Mouse (Mus musculus) midbrain, embryonic 10.5 days (tissue): ENCODE measurements around the gene Oser1. TPM values are rescaled to one million over a fixed set of nuclear protein-coding genes. Genes with fewer than 3 reads are reported as not detected.
"Not testable (repeated sequence)": the region's sequence is repeated elsewhere in the genome, so short reads cannot be mapped to it uniquely, and the experiment has no call there.

Experiments used
- DNase-seq: peaks from one replicate; pipeline ENCODE4 v3.0.0-alpha.2; 2017; ENCODE audit warnings: low spot score
- H3K27ac ChIP-seq: fragments of 300-500 bp; sonication (generic); replicated peaks from 2 replicates; pipeline ENCODE4 v1.5.1; 2016; ENCODE audit warnings: mild to moderate bottlenecking
- H3K27me3 ChIP-seq: fragments of 300-500 bp; sonication (generic); 2 replicates; pipeline ENCODE4 v1.6.1; 2016; ENCODE audit warnings: low read depth, mild to moderate bottlenecking; ENCODE audit not compliant: poor library complexity, severe bottlenecking
- H3K36me3 ChIP-seq: fragments of 300-500 bp; sonication (generic); 2 replicates; pipeline ENCODE4 v1.6.1; 2016; ENCODE audit warnings: mild to moderate bottlenecking, moderate library complexity
- H3K4me1 ChIP-seq: fragments of 300-500 bp; sonication (generic); 2 replicates; pipeline ENCODE4 v1.6.1; 2016
- H3K4me3 ChIP-seq: fragments of 300-500 bp; sonication (generic); 2 replicates; pipeline ENCODE4 v1.5.1; 2016; ENCODE audit warnings: mild to moderate bottlenecking, moderate library complexity
- H3K9me3 ChIP-seq: fragments of 300-500 bp; sonication (generic); replicated peaks from 2 replicates; pipeline ENCODE4 v1.6.1; 2016; ENCODE audit warnings: mild to moderate bottlenecking
- WGBS: fragments of 180-500 bp; shearing (Covaris S2); methylation state at CpG from one replicate; pipeline ENCODE4 v1.1.7; 2016; 5-methylcytosine and 5-hydroxymethylcytosine counted together
- polyA plus RNA-seq: library from polyadenylated mRNA; unstranded; fragments of >200 nt; fragmentation: Nextera tagmentation; extraction: Ambion mirVana; gene quantifications from 2 replicates; pipeline ENCODE4 v1.2.1, GENCODE M21; 2016

Oser1 gene
- polyA plus RNA-seq, 1 experiment from 2014 or later = 99.9 TPM

- 96% methylated on average over 9 of the region's 9 CpGs for WGBS
- not testable (repeated sequence) for H3K36me3 ChIP-seq, H3K4me3 ChIP-seq, H3K9me3 ChIP-seq, DNase-seq, H3K27ac ChIP-seq
- Histone ChIP-seq H3K27me3 (peaks cover 17% of the 10 kb centered on the region), H3K4me1 (peaks cover 10% of the 10 kb centered on the region; the same call in 1 of the 2 replicates)
Measured at GRCm38 (mm10) chr2:163461307-163461706, 36.8 kb upstream of the Oser1 start.

- no peak for DNase-seq
- Histone ChIP-seq H3K36me3 (no peaks in the 10 kb centered on the region), H3K4me1 (peaks cover 10% of the 10 kb centered on the region; the same call in 1 of the 2 replicates), H3K4me3 (no peak overlapping the region), H3K27ac (no peak overlapping the region), H3K9me3 (no peaks in the 10 kb centered on the region), H3K27me3 (peaks cover 17% of the 10 kb centered on the region)
- WGBS = 88% methylated on average over 8 of the region's 8 CpGs
Measured at GRCm38 (mm10) chr2:163460622-163461021, 36.1 kb upstream of the Oser1 start.

- Histone ChIP-seq H3K4me3 (no peak overlapping the region), H3K36me3 (peaks cover 3% of the 10 kb centered on the region; the same call in 1 of the 2 replicates), H3K27me3 (peaks cover 17% of the 10 kb centered on the region), H3K4me1 (peaks cover 10% of the 10 kb centered on the region; the same call in 1 of the 2 replicates), H3K9me3 (no peaks in the 10 kb centered on the region), H3K27ac (no peak overlapping the region)
- WGBS = 52% methylated on average over 10 of the region's 10 CpGs
- no peak for DNase-seq
Measured at GRCm38 (mm10) chr2:163459380-163459779, 34.9 kb upstream of the Oser1 start.

- H3K36me3 ChIP-seq = peaks cover 10% of the 10 kb centered on the region; the same call in 1 of the 2 replicates
- no peak for DNase-seq
- WGBS = 60% methylated on average over 27 of the region's 27 CpGs
- H3K4me1 ChIP-seq = peaks cover 10% of the 10 kb centered on the region; the same call in 1 of the 2 replicates
- peaks cover 17% of the 10 kb centered on the region for H3K27me3 ChIP-seq
- H3K9me3 ChIP-seq = no peaks in the 10 kb centered on the region
- H3K27ac ChIP-seq = no peak overlapping the region
- no peak overlapping the region for H3K4me3 ChIP-seq
Measured at GRCm38 (mm10) chr2:163458539-163459265, 34.2 kb upstream of the Oser1 start.

- H3K27ac ChIP-seq = no peak overlapping the region
- no peak overlapping the region for H3K4me3 ChIP-seq
- peaks cover 4% of the 10 kb centered on the region for H3K27me3 ChIP-seq
- DNase-seq = no peak
- H3K9me3 ChIP-seq = no peaks in the 10 kb centered on the region
- peaks cover 36% of the 10 kb centered on the region; the same call in 1 of the 2 replicates for H3K36me3 ChIP-seq
- H3K4me1 ChIP-seq = no peaks in the 10 kb centered on the region
- 89% methylated on average over 13 of the region's 13 CpGs for WGBS
Measured at GRCm38 (mm10) chr2:163453378-163453777, 28.9 kb upstream of the Oser1 start.

- H3K27ac ChIP-seq = no peak overlapping the region
- WGBS = 91% methylated on average over 6 of the region's 6 CpGs
- H3K36me3 ChIP-seq = peaks cover 36% of the 10 kb centered on the region; the same call in 1 of the 2 replicates
- no peak for DNase-seq
- H3K4me3 ChIP-seq = no peak overlapping the region
- no peaks in the 10 kb centered on the region for H3K4me1 ChIP-seq
- no peaks in the 10 kb centered on the region for H3K27me3 ChIP-seq
- no peaks in the 10 kb centered on the region for H3K9me3 ChIP-seq
Measured at GRCm38 (mm10) chr2:163452738-163453137, 28.2 kb upstream of the Oser1 start.

- 83% methylated on average over 6 of the region's 6 CpGs for WGBS
- no peaks in the 10 kb centered on the region for H3K9me3 ChIP-seq
- H3K27ac ChIP-seq = no peak overlapping the region
- no peaks in the 10 kb centered on the region for H3K27me3 ChIP-seq
- DNase-seq = no peak
- H3K36me3 ChIP-seq = peaks cover 46% of the 10 kb centered on the region; the same call in 1 of the 2 replicates
- no peak overlapping the region for H3K4me3 ChIP-seq
- H3K4me1 ChIP-seq = peaks cover 2% of the 10 kb centered on the region; the same call in 1 of the 2 replicates
Measured at GRCm38 (mm10) chr2:163450668-163451295, 26.3 kb upstream of the Oser1 start.

- no peaks in the 10 kb centered on the region for H3K27me3 ChIP-seq
- DNase-seq = no peak
- H3K9me3 ChIP-seq = no peaks in the 10 kb centered on the region
- peaks cover 5% of the 10 kb centered on the region; the same call in 1 of the 2 replicates for H3K4me1 ChIP-seq
- H3K27ac ChIP-seq = no peak overlapping the region
- 65% methylated on average over 3 of the region's 3 CpGs for WGBS
- H3K36me3 ChIP-seq = peaks cover 43% of the 10 kb centered on the region; the same call in 1 of the 2 replicates
- H3K4me3 ChIP-seq = no peak overlapping the region
Measured at GRCm38 (mm10) chr2:163449276-163449675, 24.8 kb upstream of the Oser1 start.

- DNase-seq = no peak
- Histone ChIP-seq H3K27me3 (no peaks in the 10 kb centered on the region), H3K27ac (no peak overlapping the region), H3K4me3 (no peak overlapping the region), H3K4me1 (peaks cover 10% of the 10 kb centered on the region; the same call in 1 of the 2 replicates), H3K36me3 (peaks cover 33% of the 10 kb centered on the region; the same call in 1 of the 2 replicates), H3K9me3 (no peaks in the 10 kb centered on the region)
- 86% methylated on average over 12 of the region's 12 CpGs for WGBS
Measured at GRCm38 (mm10) chr2:163447375-163447774, 22.9 kb upstream of the Oser1 start.

- H3K36me3 ChIP-seq = peaks cover 11% of the 10 kb centered on the region; the same call in 1 of the 2 replicates
- no peak overlapping the region for H3K4me3 ChIP-seq
- peaks cover 3% of the 10 kb centered on the region; the same call in 1 of the 2 replicates for H3K27me3 ChIP-seq
- DNase-seq = no peak
- peaks cover 20% of the 10 kb centered on the region for H3K4me1 ChIP-seq
- whole genome bisulfite sequencing = 77% methylated on average over 7 of the region's 7 CpGs
- H3K9me3 ChIP-seq = no peaks in the 10 kb centered on the region
- no peak overlapping the region for H3K27ac ChIP-seq
Measured at GRCm38 (mm10) chr2:163444017-163444416, 19.5 kb upstream of the Oser1 start.

- DNase-seq = no peak
- WGBS = 71% methylated on average over 6 of the region's 6 CpGs
- Histone ChIP-seq H3K4me3 (no peak overlapping the region), H3K27ac (no peak overlapping the region), H3K27me3 (peaks cover 7% of the 10 kb centered on the region), H3K4me1 (peaks cover 25% of the 10 kb centered on the region), H3K9me3 (no peaks in the 10 kb centered on the region), H3K36me3 (peaks cover 11% of the 10 kb centered on the region; the same call in 1 of the 2 replicates)
Measured at GRCm38 (mm10) chr2:163443543-163443942, 19.0 kb upstream of the Oser1 start.

- no peak for DNase-seq
- no peaks in the 10 kb centered on the region for H3K36me3 ChIP-seq
- WGBS = 59% methylated on average over 1 of the region's 1 CpGs
- H3K27ac ChIP-seq = no peak overlapping the region
- no peaks in the 10 kb centered on the region for H3K9me3 ChIP-seq
- peak overlapping the region; percentile 82 for H3K4me3 ChIP-seq
- H3K27me3 ChIP-seq = peaks cover 23% of the 10 kb centered on the region
- peaks cover 31% of the 10 kb centered on the region for H3K4me1 ChIP-seq
Measured at GRCm38 (mm10) chr2:163439488-163439887, 15.0 kb upstream of the Oser1 start.
